In genomic region chr6:47646731-47647567, GRCm38 (mm10) we compare ENCODE assay signal across 11 mouse cellular contexts. TPM values are rescaled to one million over a fixed set of nuclear protein-coding genes. Genes with fewer than 3 reads are reported as not detected.
DNase-seq lines count a peak whose midpoint lies in the region; ATAC-seq lines count a peak whose summit lies in the region.
"Had no signal": no experiment of that assay in that cellular context is flagged by ENCODE, and none has a peak within 500 bp of the region (broad histone marks: within the 10 kb centered on the region; RNA-seq: fewer than 3 reads in every experiment).

No protein-coding gene starts in this region.

- no peak overlapping the region for H3K27ac ChIP-seq in heart, embryonic 10.5 days
- H3K27ac ChIP-seq in liver, embryonic 11.5 days (ENCODE audit: low read depth, low read length), result no peak overlapping the region

- H3K9me3 ChIP-seq in heart, embryonic 10.5 days, result no peaks in the 10 kb centered on the region
- H3K9me3 ChIP-seq in liver, embryonic 11.5 days (ENCODE audit: control insufficient read depth, low read length), result no peaks in the 10 kb centered on the region

- no peak overlapping the region for H3K9ac ChIP-seq in liver, embryonic 11.5 days (ENCODE audit: low read depth, low read length)

- H3K27me3 ChIP-seq in heart, embryonic 10.5 days (ENCODE audit: insufficient read depth, poor library complexity, severe bottlenecking), result peaks cover 15% of the 10 kb centered on the region; the same call in 1 of the 2 replicates
- H3K27me3 ChIP-seq in liver, embryonic 11.5 days (replicated peaks; ENCODE audit: control insufficient read depth, insufficient read depth, low read length), result no peaks in the 10 kb centered on the region

- peak; percentile 2 to 6 for DNase-seq in heart, adult 18-20 months
- DNase-seq in heart, embryonic 10.5 days (ENCODE audit: low spot score), result no peak
- peak; percentile 25 to 39 for DNase-seq in right cerebral cortex, postnatal 10 days (ENCODE audit: low spot score in 2 of 2)
- no peak for DNase-seq in right cerebral cortex, adult 18-20 months
- DNase-seq in cerebellum, adult 9-10 months, result peak; percentile 43
- peak; percentile 3 for DNase-seq in right cerebral cortex, postnatal 4 days
- DNase-seq in liver, embryonic 11.5 days (ENCODE audit: low spot score), result no peak
- no peak for DNase-seq in lung, postnatal 36 days
- DNase-seq: liver; midbrain, embryonic 14.5 days; thymus, adult 18-20 months had no signal

- H3K4me2 ChIP-seq in liver, embryonic 11.5 days, result no peak overlapping the region

- H3K4me3 ChIP-seq in heart, embryonic 10.5 days, result no peak overlapping the region
- H3K4me3 ChIP-seq in liver, embryonic 11.5 days (ENCODE audit: low read depth, low read length), result no peak overlapping the region

- WGBS in heart, embryonic 10.5 days, result 72% methylated on average over 14 of the region's 14 CpGs
- WGBS in liver, embryonic 11.5 days, result 75% methylated on average over 14 of the region's 14 CpGs

- no peaks in the 10 kb centered on the region for H3K36me3 ChIP-seq in heart, embryonic 10.5 days
- no peaks in the 10 kb centered on the region for H3K36me3 ChIP-seq in liver, embryonic 11.5 days (ENCODE audit: control insufficient read depth, insufficient read depth, low read length)

- H3K4me1 ChIP-seq in heart, embryonic 10.5 days, result peaks cover 4% of the 10 kb centered on the region; the same call in 1 of the 2 replicates
- no peaks in the 10 kb centered on the region for H3K4me1 ChIP-seq in liver, embryonic 11.5 days (replicated peaks; ENCODE audit: control insufficient read depth, insufficient read depth, low read length)

- ATAC-seq in liver, embryonic 11.5 days (replicated peaks; ENCODE audit: low FRiP score), result no peak

RNA-seq across cellular contexts. Expression of gene Ezh2, which starts 51.8 kb away (rescaled TPM):
- 1 to 10 TPM; 8.7 to 9.5 TPM for total RNA-seq in heart, adult 18-20 months (2021)
- 68.1 and 111 TPM in 2 replicates for polyA plus RNA-seq in heart, embryonic 10.5 days (2016; fragmentation: Nextera tagmentation; extraction: Ambion mirVana)
- polyA plus RNA-seq in liver, embryonic 11.5 days (2014; fragmentation: Nextera tagmentation; extraction: Ambion mirVana), result 81.6 and 82.3 TPM in 2 replicates

Comparison
In these comparisons a context has a peak if more than half of its experiments do, and no peak if none do; other contexts are left out.
1. DNase-seq: peak in heart, adult 18-20 months (2 of 2), right cerebral cortex, postnatal 10 days (2 of 2), cerebellum, adult 9-10 months (single experiment) and right cerebral cortex, postnatal 4 days (single experiment); none in heart, embryonic 10.5 days (single experiment), right cerebral cortex, adult 18-20 months (single experiment), liver, embryonic 11.5 days (single experiment) and lung, postnatal 36 days (single experiment).